Mouse (Mus musculus) liver, adult 2 months (tissue): ENCODE measurements around the gene Asb15.

Source experiments
- CTCF ChIP-seq: fragments of 200-500 bp; IDR thresholded peaks from 2 replicates; pipeline ENCODE4 v1.5.1; 2011; ENCODE audit warnings: low read depth, low read length, control low read depth
- POLR2A ChIP-seq: fragments of 200-500 bp; IDR thresholded peaks from 2 replicates; pipeline ENCODE4 v1.6.1; 2011; ENCODE audit warnings: low read length, control low read depth; ENCODE audit not compliant: insufficient read depth; ENCODE audit errors: extremely low read depth

GRCm38 (mm10) chr6:24620936-24621335, 93.0 kb downstream of the Asb15 start:
- TF ChIP-seq CTCF (no peak), POLR2A (no peak)
